Mouse (Mus musculus) left cerebral cortex, adult 2 months (tissue): ENCODE results near the gene Clec16a. TPM values are rescaled to one million over a fixed set of nuclear protein-coding genes. Genes with fewer than 3 reads are reported as not detected.

Experiments used
- DNase-seq, 2 experiments: peaks; one replicate each; pipeline ENCODE4 v3.0.0; 2021 to 2022; ENCODE audit warnings: low spot score in 2 of 2, mixed read lengths in 1 of 2; ENCODE audit errors: extremely low spot score in 1 of 2
- H3K27ac ChIP-seq: fragments of 200-600 bp; 2 replicates; pipeline ENCODE4 v1.8.1; 2022
- H3K4me3 ChIP-seq: fragments of 200-600 bp; 2 replicates; pipeline ENCODE4 v1.8.1; 2022
- CTCF ChIP-seq: fragments of 200-600 bp; IDR thresholded peaks from 2 replicates; pipeline ENCODE4 v1.8.1; 2022; ENCODE audit warnings: antibody characterized with exemption, mild to moderate bottlenecking, moderate library complexity
- intact Hi-C: fragments of 180-260 bp; cut with DNase I; formaldehyde crosslinking; loops from one replicate; pipeline ENCODE4 v1.15.1; 2025
- total RNA-seq, 2 experiments: library from RNA; stranded (reverse); gene quantifications; 2 replicates each; pipeline ENCODE4 v1.2.3; 2021

The Clec16a gene
- total RNA-seq, 2 experiments from 2014 or later: 105 to 106 TPM

DNA sequence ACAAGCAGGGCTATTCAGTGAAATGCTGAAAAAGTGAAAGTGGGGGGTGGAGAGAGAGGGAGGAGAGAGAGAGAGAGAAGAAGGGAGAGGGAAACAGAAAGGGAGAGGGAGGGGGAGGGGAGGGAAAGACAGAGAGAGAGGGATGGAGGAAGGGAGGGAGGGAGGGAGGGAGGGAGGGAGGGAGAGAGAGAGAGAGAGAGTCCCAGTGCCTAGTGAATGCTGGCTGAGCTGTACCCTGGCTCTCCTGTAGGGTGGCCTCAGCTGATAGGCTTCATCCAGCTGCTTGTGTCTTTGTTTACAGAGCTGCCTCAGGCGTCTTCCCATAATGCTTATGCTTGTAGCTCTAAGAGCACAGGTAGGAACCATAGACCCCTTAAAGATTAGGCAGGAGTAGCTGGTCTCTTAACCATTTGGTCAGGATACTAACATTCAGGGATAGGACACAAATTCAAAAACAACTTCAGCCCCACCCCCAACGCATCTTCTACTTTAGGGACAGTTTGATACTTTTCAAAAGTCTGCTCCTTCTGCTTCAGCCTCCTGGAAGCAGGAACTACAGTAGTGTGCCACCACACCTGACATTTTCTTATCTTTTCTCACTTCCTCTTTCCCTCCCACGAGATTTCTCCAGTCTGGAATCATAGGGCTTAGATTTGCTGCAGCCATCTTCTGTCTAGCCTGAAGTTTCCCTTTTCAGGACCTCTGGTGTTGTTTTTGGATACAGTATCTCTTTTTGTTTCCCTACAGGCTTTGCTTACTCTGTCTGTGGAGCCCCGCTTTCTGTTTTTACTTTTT is 225.6 kb downstream of the Clec16a start:
- no peak; the same call in none of the 2 replicates for TF ChIP-seq CTCF
- intact Hi-C loops: no loop called here

DNA sequence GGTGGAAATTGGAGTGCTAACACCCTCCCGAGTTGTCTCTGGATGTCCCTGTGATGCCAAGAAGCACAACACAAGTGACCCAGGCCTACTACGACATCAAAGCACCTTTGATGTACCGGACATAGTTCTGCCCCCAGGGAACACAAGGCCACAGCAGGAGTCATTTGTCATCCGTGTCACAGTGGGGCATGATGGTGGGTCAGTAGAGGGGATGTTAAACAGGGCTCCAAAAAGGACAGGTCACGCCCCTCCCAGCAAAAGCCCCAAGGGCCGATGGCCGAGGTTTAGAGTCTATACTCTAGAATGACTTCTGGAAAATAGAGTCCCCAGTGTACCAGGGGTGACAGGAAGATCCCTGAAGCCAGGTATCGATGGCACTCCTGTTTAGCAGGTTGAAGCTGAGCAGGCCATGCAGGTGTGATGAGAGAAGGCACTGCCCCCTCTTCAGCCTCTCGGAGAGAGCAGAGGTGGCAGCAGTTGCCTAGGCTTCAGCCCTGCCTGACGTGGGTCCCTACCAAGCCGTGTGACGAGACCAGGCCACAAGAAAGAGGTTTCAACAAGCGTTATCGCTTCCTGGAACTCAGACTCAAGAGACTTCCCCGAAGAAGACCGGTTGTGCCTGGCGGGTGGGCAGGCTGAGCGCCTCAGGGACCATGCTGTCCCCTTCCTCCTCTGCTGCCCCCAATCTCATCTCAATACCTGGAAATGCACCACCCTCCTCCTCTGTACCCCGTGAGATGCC is 226.8 kb downstream of the Clec16a start:
- intact Hi-C loops: no loop called here
- DNase-seq: no peak
- no peak overlapping the region for H3K4me3 ChIP-seq
- no peak overlapping the region for H3K27ac ChIP-seq
- TF ChIP-seq CTCF: no peak

More for the DNA sequence above, 225.6 kb downstream of the Clec16a start:
- Histone ChIP-seq H3K27ac (no peak overlapping the region), H3K4me3 (no peak overlapping the region)
- DNase-seq: no peak

DNA sequence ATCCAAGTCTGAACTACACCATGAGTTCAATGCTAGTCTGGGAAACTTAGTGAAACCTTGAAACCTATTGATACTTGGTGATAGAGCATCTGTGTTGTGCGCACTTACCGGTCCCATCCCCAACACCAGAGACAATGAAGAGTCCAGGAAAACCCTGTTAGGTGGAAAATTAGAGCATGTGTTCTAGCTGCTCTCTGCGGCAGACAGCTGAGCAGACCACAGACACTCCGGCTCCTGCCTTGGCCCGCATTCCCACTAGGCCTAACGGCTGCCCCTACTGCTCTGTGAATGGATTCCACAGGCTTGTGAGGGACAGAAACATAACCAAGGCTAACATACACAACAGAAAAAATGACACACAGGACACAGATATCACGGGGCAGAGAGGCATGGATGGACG is 228.4 kb downstream of the Clec16a start:
- Histone ChIP-seq H3K4me3 (no peak overlapping the region), H3K27ac (no peak overlapping the region)
- intact Hi-C loops: no loop called here
- TF ChIP-seq CTCF: no peak
- DNase-seq: no peak

DNA sequence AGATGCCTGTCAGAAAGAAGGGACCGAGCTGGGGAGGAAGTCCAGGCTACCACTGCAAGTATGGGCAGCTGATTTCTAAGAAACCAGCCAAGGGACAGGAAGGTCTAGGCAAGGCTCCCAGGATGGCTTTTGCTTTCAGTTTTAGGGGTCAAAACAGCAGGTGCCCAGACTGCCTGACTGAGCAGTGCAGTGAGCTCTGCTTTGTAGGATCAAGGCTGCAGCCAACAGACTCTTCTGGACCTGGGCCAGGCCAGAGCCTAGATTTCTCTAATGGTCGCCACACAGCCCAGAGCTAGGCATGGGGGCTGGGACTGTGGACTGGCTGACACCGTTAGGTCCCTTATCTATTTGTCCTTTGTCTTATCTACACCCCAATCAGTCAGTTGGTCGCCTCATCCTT is 229.6 kb downstream of the Clec16a start:
- Histone ChIP-seq H3K27ac (no peak overlapping the region), H3K4me3 (no peak overlapping the region)
- intact Hi-C loops: no loop called here
- DNase-seq: no peak
- no peak for TF ChIP-seq CTCF

DNA sequence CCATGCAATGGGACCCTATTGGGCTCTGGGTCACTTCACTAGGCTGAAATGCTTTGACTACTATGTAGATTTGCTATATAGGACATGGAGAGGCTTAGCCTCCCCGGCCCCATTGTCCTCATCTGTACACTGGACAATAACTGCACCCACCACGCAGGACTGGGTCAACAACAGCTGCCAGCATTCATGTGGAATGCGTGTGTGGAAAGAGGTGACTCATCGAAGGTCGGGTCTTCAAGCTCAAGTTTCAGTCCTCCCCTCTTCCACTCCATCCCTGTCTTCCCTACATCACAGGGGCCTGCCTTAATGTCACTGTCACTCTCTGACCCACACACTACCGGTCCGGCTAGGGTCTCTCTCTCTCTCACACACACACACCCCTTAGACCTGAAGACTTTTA is 231.2 kb downstream of the Clec16a start:
- no peak for TF ChIP-seq CTCF
- H3K4me3 ChIP-seq: no peak overlapping the region
- intact Hi-C loops: no loop called here
- no peak for DNase-seq
- H3K27ac ChIP-seq: no peak overlapping the region

DNA sequence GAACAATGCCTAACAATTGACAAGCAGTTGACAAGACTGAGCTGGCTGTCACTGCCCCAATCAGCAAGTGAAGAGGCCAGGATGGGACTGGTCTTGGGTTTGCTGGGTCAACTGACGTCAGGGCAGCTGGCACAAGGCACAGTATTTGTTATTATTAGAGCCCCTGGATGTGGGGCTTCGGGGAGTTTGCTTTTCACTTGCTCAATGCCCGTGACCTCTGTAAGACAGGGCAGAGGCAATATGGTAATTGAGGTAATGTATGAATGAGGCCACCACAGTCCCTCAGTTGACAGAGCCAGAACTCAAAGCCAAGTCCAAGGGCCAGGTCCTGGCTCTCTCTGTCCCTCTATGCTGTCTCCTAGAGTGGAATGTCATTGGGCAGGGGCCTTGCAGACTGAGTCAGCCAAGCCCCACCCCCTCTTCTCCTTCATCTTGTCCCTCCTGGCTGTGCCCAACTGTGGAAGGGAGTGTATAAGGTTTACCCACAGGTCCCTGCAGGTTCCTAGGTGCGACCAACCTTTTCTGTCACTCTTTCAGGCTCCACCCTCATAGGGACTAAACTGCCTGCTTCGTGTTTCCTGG is 232.5 kb downstream of the Clec16a start:
- no peak for TF ChIP-seq CTCF
- intact Hi-C loops: no loop called here
- Histone ChIP-seq H3K27ac (no peak overlapping the region), H3K4me3 (no peak overlapping the region)
- no peak for DNase-seq

DNA sequence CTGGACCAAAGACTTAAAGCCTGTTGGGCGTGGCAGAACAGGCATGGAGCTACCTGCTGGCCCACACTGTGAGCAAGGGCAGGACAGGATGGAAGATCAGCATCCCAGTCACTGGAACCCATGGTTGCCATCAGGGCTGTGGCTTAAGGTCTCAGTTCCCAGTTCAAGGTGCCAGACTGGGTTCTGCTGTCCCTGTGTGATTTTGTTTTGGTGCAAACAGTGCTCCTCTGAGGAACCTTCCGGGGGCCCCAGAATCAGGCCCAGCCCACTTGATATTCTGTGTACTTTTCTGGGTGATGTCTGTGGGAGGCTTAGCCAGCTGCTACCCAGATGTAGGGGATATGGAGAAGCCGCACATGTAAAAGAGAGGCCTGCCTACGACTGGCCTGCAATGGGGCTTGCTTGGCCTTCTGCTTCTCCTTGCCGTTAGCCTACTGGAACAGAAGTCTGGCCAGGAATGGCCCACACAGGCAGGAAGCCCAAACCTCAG is 235.5 kb downstream of the Clec16a start:
- TF ChIP-seq CTCF: no peak
- intact Hi-C loops: no loop called here
- no peak overlapping the region for H3K27ac ChIP-seq
- H3K4me3 ChIP-seq: no peak overlapping the region
- DNase-seq: no peak

DNA sequence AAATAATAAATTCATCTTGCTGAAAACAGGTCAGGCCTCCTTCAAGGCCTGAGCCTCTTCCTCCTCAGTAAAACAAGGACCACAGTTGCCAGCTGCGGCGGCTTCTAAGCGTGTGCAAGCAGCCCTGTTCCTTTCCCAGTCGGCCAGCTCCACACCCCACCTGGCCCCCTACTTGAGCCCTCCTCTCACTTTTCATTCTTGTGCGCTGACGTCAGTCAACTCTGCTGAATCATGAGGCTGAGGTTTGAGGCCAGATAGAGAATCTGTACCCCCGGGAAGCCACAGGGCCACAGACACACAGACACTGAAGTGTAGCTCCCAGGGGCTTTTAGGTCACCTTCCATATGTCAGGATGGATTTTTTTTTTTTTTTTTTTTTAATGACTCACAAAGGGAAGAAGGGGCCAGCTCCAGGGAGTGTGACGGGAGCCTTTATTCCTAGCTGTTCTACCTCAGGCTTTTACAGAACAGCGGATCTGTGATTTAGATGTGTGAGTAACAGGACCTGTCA is 236.8 kb downstream of the Clec16a start:
- no peak for DNase-seq
- Histone ChIP-seq H3K4me3 (no peak overlapping the region), H3K27ac (no peak overlapping the region)
- TF ChIP-seq CTCF: no peak
- intact Hi-C loops: no loop called here

DNA sequence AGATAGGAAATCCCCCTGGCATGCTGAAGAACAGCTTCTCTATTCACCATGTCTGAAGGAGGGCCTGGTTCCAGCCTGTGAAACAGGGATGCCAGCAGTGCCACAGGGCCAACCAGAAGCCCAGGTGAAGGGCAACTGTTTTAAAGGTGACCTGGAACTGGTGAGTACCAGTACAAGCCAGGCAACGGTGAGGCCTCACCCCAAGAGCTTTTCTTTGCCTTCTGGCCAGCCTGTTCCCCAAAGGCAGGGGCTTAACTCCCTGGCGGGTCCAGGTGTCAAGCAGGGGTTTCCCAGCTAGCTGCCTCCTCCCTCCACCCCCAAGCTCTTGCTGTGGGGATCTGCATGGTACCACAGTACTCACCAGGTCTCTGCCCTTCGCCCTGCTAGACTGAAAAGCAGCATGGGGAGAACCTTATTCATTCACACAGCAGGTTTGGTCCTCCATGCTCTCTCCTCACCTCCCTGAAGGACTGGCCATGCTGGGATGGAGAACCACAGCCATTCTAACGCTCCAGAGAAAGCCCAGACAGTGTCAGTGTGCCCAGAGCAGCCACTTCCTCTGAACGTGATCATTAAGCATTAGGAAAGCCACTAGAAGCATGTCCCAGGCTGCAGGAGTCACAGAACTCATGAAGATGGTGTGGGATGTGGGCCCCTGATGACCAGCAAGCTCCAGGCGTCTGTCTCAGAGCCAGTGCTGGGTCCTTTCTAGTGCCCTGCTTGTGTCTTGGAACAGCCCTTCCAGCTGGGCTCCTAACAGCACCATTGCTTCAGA is 237.4 kb downstream of the Clec16a start:
- TF ChIP-seq CTCF: no peak
- DNase-seq: no peak
- intact Hi-C loops: no loop called here

DNA sequence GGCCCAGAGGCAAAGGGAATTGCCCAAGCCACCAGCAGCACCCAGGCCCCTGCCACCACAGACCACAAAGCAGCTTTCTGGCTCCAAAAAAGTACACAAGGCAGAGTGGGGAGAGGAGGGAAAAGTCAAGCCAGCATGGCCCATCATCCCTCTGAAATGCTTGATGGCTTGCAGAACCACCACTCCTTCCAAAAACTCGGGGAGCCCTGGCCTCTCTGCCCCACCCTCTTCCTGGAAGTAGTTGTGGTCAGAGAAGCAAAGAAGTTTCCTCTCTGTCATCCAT is 238.0 kb downstream of the Clec16a start:
- H3K4me3 ChIP-seq: no peak overlapping the region
- TF ChIP-seq CTCF: no peak
- intact Hi-C loops: no loop called here
- H3K27ac ChIP-seq: no peak overlapping the region
- no peak for DNase-seq

More for the DNA sequence above, 237.4 kb downstream of the Clec16a start:
- no peak overlapping the region for H3K4me3 ChIP-seq
- no peak overlapping the region for H3K27ac ChIP-seq

DNA sequence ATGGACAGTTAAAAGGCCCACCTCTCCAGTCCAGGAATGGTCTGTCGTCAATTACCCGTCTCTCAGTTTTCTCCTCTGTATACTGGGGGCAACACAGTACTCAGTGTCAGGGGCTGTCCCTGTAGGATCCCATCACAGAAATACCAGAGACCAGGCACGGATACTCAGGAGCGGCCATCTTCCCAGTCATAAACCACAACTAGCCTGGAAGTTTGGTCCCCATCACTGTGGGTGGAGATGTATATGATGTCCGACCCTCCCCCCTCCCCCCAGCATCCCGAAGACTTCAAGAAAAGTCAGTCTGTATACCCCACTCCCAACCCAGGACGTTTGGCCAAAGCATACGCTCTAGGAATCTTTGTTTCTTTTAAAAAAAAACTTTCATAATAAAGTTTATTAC is 238.3 kb downstream of the Clec16a start:
- Histone ChIP-seq H3K27ac (no peak overlapping the region), H3K4me3 (no peak overlapping the region)
- no peak for TF ChIP-seq CTCF
- intact Hi-C loops: no loop called here
- no peak for DNase-seq
